Mouse (Mus musculus) liver, embryonic 14.5 days (tissue): ENCODE data around the gene Csnk1g2. TPM values are rescaled to one million over a fixed set of nuclear protein-coding genes. Genes with fewer than 3 reads are reported as not detected.

Experiments
- ATAC-seq: fragments of 200-750 bp; cut with Nextera tagmentation; 2 replicates; pipeline ENCODE4 v1.8.0; 2017; ENCODE audit warnings: moderate number of reproducible peaks, mild to moderate bottlenecking, moderate library complexity; ENCODE audit not compliant: insufficient read depth
- DNase-seq, 3 experiments: peaks; one replicate each; pipeline ENCODE4 v3.0.0-alpha.2; 2012 to 2013; ENCODE audit warnings: low read depth in 3 of 3, low spot score in 3 of 3
- H3K27ac ChIP-seq: fragments of 300-500 bp; sonication (generic); 2 replicates; pipeline ENCODE4 v1.5.1; 2014; ENCODE audit warnings: moderate library complexity, mild to moderate bottlenecking, control low read depth, inconsistent platforms
- H3K27me3 ChIP-seq: fragments of 300-500 bp; sonication (generic); 2 replicates; pipeline ENCODE4 v1.6.1; 2014; ENCODE audit warnings: mild to moderate bottlenecking, low read length, moderate library complexity; ENCODE audit not compliant: control insufficient read depth, insufficient read depth
- H3K36me3 ChIP-seq: fragments of 300-500 bp; sonication (generic); replicated peaks from 2 replicates; pipeline ENCODE4 v1.6.1; 2014; ENCODE audit warnings: low read depth; ENCODE audit not compliant: control insufficient read depth, insufficient read depth
- H3K4me1 ChIP-seq, 2 experiments: fragments of 200-500 bp in 1 of 2; fragments of 300-500 bp in 1 of 2; sonication (generic) in 1 of 2; replicated peaks; 2 replicates each; pipeline ENCODE4 v1.6.1; 2012 to 2014; ENCODE audit warnings: antibody characterized with exemption in 1 of 2, inconsistent platforms in 1 of 2, low read length in 1 of 2; ENCODE audit not compliant: control insufficient read depth in 2 of 2, insufficient read depth in 2 of 2
- H3K4me2 ChIP-seq: fragments of 300-500 bp; sonication (generic); 2 replicates; pipeline ENCODE4 v1.6.1; 2014; ENCODE audit warnings: low read depth, mild to moderate bottlenecking, control low read depth, moderate library complexity
- H3K4me3 ChIP-seq, 2 experiments: fragments of 200-500 bp in 1 of 2; fragments of 300-500 bp in 1 of 2; sonication (generic) in 1 of 2; 2 replicates each; pipeline ENCODE4 v1.5.1; 2012 to 2014; ENCODE audit warnings: low read depth in 2 of 2, low read length in 2 of 2, mild to moderate bottlenecking in 2 of 2, control low read depth in 1 of 2, inconsistent platforms in 1 of 2, moderate library complexity in 1 of 2; ENCODE audit not compliant: insufficient read depth in 1 of 2
- H3K9ac ChIP-seq: fragments of 300-500 bp; sonication (generic); replicated peaks from 2 replicates; pipeline ENCODE4 v1.6.1; 2014; ENCODE audit warnings: mild to moderate bottlenecking, control low read depth, moderate library complexity
- H3K9me3 ChIP-seq: fragments of 300-500 bp; sonication (generic); 2 replicates; pipeline ENCODE4 v1.6.1; 2016; ENCODE audit warnings: low read length, mixed read lengths; ENCODE audit not compliant: control insufficient read depth
- CTCF ChIP-seq: IDR thresholded peaks from 2 replicates; pipeline ENCODE4 v1.5.1; 2016; ENCODE audit warnings: antibody characterized with exemption, low read depth, control low read depth
- EP300 ChIP-seq: IDR thresholded peaks from 2 replicates; pipeline ENCODE4 v1.6.1; 2016; ENCODE audit warnings: antibody characterized with exemption, low read depth
- WGBS: fragments of 180-500 bp; shearing (Covaris S2); extraction: QIAGEN DNeasy Blood & Tissue Kit; methylation state at CpG from one replicate; pipeline ENCODE4 v1.1.7; 2014; ENCODE audit not compliant: insufficient replicate concordance; 5-methylcytosine and 5-hydroxymethylcytosine counted together
- polyA plus RNA-seq, 2 experiments: library from polyadenylated mRNA; depleted of rRNA in 1 of 2; stranded (reverse) in 1 of 2; unstranded in 1 of 2; fragments of >200 nt; fragmentation: Nextera tagmentation in 1 of 2; extraction: Ambion mirVana in 1 of 2; gene quantifications; 2 replicates each; pipeline versions ENCODE4 v1.2.1 to v1.2.3; 2012 to 2014

Csnk1g2 gene
- polyA plus RNA-seq, 2 experiments = 25.5 to 51.3 TPM

- no peak overlapping the region for H3K27ac ChIP-seq
- no peak overlapping the region for H3K4me3 ChIP-seq
- TF ChIP-seq CTCF (no peak), EP300 (no peak)
- H3K9ac ChIP-seq = no peak overlapping the region
- DNase-seq (no peak), ATAC-seq (no peak)
- peaks cover 2% of the 10 kb centered on the region; the same call in 1 of the 2 replicates for H3K36me3 ChIP-seq
- H3K4me2 ChIP-seq = peak overlapping the region; percentile 11; the same call in 1 of the 2 replicates
- H3K27me3 ChIP-seq = no peaks in the 10 kb centered on the region
- H3K9me3 ChIP-seq = no peaks in the 10 kb centered on the region
- H3K4me1 ChIP-seq = peaks cover 3 to 20% of the 10 kb centered on the region in 2 experiments; a peak in 3 of 4 replicates
- WGBS = 53% methylated on average over 8 of the region's 8 CpGs
These were observed 3.0 kb upstream of the Csnk1g2 start for GRCm38 (mm10) chr10:80619465-80620244.

DNA sequence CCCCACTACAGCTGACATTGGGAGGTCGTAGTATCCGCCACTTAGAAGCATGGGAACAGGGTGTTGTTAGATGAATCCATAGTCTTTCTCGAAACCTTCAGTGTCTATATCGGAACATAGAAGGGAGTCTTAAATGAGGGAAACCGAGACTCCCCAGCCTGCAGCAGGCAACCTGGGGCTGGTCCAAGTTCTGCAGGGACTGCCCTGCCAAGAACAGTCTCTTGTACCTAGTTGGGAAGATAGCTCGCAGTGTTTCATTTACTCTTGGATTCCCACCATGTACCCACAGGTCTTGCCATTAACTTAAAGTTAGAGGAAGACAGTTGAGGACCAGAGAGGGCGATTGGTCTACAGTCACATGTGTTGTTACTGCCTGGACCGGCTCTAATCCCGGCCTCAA lies 2.3 kb upstream of the Csnk1g2 start:
- H3K27ac ChIP-seq = no peak overlapping the region
- H3K4me1 ChIP-seq = peaks cover 3 to 20% of the 10 kb centered on the region in 2 experiments; a peak in 3 of 4 replicates
- H3K4me2 ChIP-seq = no peak overlapping the region
- ATAC-seq = no peak
- WGBS = 80% methylated on average over 9 of the region's 9 CpGs
- no peak overlapping the region for H3K4me3 ChIP-seq
- TF ChIP-seq CTCF (no peak), EP300 (no peak)
- H3K27me3 ChIP-seq = no peaks in the 10 kb centered on the region
- H3K9me3 ChIP-seq = no peaks in the 10 kb centered on the region
- DNase-seq = no peak
- no peaks in the 10 kb centered on the region for H3K36me3 ChIP-seq
- H3K9ac ChIP-seq = no peak overlapping the region

- peak overlapping the region; percentile 91 for H3K27ac ChIP-seq
- H3K4me3 ChIP-seq = peak overlapping the region; percentile 71 to 87
- ATAC-seq (no peak), DNase-seq (no peak)
- 55% methylated on average over 16 of the region's 16 CpGs for WGBS
- peaks cover 3 to 24% of the 10 kb centered on the region in 2 experiments; a peak in 3 of 4 replicates for H3K4me1 ChIP-seq
- H3K9ac ChIP-seq = peak overlapping the region; percentile 59
- no peaks in the 10 kb centered on the region for H3K9me3 ChIP-seq
- no peak for TF ChIP-seq CTCF
- TF ChIP-seq EP300 = no peak
- H3K36me3 ChIP-seq = no peaks in the 10 kb centered on the region
- no peaks in the 10 kb centered on the region for H3K27me3 ChIP-seq
- peak overlapping the region; percentile 83 for H3K4me2 ChIP-seq
These were observed 1.6 kb upstream of the Csnk1g2 start for GRCm38 (mm10) chr10:80620796-80621689.

DNA sequence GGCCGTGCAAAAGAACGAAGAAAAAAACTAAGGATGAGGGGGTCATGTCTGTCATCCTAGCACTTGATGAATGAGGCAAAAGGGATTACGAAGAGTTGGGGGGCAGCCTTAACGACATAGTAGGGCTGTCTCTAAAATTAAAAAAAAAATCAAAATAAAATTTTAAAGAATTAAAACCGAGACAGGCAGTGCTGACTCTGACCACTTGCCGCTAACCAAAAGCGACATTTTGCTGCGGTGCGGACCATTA lies 1.0 kb upstream of the Csnk1g2 start:
- Histone ChIP-seq H3K9ac (peak overlapping the region; percentile 59), H3K4me1 (peaks cover 3 to 24% of the 10 kb centered on the region in 2 experiments; a peak in 3 of 4 replicates), H3K27me3 (no peaks in the 10 kb centered on the region), H3K9me3 (no peaks in the 10 kb centered on the region), H3K36me3 (no peaks in the 10 kb centered on the region), H3K27ac (peak overlapping the region; percentile 91), H3K4me3 (peak overlapping the region; percentile 71 to 87), H3K4me2 (peak overlapping the region; percentile 83)
- ATAC-seq (no peak), DNase-seq (no peak)
- TF ChIP-seq CTCF = no peak
- no peak for TF ChIP-seq EP300
- WGBS = 4% methylated on average over 9 of the region's 9 CpGs
